Mouse (Mus musculus): ENCODE measurements around the gene Oma1. TPM values are rescaled to one million over a fixed set of nuclear protein-coding genes. Genes with fewer than 3 reads are reported as not detected.

The Oma1 gene
- total RNA-seq (2023) = 17.2 and 18.8 TPM in 2 replicates

GRCm38 (mm10) chr4:103313587-103314525 lies at the start of gene Oma1:
Gene Oma1 (plus strand): TSS chr4:103313812.

GRCm38 (mm10) chr4:103290763-103291162 lies 22.8 kb upstream of the Oma1 start, which contains the start of gene 4921539E11Rik:
Gene 4921539E11Rik (minus strand): TSS chr4:103290863.

Other genes starting within 250 kb of the Oma1 start
- gene Mier1, start 199.4 kb upstream of the Oma1 start, total RNA-seq (2023) = 73.3 and 92.2 TPM in 2 replicates
- 4.2 and 4.4 TPM in 2 replicates for gene Wdr78, start 199.3 kb upstream of the Oma1 start, total RNA-seq (2023)
- 5.8 TPM in 2 replicates for gene Slc35d1, start 98.6 kb upstream of the Oma1 start, total RNA-seq (2023)
- not detected in 2 replicates for gene 4921539E11Rik, start 22.9 kb upstream of the Oma1 start, total RNA-seq (2023)